Mouse (Mus musculus) embryo, embryonic 9.5 days (tissue): ENCODE measurements at regions not wholly inside any gene's neighbourhood (a gene's known extent, or its start where the extent isn't known, plus 50 kb on each side); places are given as distances from the start of the nearest gene placed in this dataset.

Experiments
- DNase-seq: peaks from one replicate; pipeline ENCODE4 v3.0.0-alpha.2; 2017; ENCODE audit errors: extremely low spot score

DNA sequence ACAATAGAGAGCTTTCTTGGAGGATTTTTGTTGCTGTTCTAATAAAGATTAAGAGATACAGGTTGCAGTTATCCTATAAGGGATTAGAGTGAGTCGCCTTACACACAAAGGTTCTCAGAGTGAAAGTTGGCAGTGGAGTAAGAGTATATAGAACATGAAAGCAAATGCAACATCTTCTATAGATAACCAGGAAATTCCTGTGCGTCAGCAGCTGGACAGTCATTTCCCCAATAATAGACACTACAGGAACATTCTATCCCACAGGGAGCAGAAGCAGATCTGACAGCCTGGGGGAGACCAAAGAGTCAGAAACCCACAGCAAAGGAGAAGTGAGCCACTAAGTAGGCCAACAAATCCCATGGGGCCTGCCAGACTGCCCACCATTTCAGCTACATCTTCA is 348.7 kb downstream of the Elavl2 start:
- no peak for DNase-seq

DNA sequence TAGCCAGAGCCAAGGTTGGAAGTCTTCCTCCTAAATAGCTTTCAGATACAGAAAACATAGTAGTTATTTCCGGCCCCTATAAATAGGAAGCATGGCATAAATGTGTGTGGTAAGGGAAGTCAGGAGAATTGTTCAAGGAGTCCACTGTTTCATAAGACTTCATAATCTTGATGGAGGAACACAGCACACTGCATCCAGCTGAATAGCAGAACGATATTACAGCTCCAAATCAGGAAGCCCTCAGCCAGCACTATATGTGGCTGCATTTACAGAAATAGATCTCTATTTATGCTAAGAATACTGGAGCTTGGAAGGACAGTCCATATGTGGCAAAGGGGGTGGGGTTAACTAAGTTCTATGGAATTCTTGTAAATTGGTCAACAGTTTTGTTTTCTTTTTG is 371.1 kb downstream of the Elavl2 start:
- DNase-seq: no peak

DNA sequence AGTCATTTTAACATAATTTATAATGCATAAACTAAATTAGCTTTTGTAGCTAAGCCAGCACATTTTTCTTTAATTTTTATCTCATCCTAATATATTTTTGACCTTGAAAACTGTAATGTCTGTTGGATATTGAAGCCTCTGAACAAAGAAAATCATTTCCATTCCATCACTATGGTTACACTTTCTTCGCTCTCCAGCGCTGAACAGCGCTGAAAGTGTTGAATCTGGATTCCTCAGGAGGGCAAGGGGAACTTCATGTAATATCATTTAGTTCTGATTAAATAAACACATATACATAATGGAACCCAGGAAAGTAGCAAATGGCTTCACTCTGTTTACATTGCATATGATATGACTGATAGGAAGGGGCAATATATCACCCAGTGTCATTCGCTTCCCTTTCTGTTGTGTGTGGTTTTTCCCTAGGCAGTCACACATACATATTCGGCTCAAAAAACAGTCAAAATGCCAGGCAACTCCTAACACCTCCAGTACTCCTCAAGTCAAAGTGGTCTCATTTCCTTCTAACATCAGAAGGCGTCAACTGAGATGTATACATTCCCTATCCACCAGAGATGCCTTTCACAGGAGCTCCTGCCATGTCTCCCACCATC is 372.5 kb downstream of the Elavl2 start:
- no peak for DNase-seq

DNA sequence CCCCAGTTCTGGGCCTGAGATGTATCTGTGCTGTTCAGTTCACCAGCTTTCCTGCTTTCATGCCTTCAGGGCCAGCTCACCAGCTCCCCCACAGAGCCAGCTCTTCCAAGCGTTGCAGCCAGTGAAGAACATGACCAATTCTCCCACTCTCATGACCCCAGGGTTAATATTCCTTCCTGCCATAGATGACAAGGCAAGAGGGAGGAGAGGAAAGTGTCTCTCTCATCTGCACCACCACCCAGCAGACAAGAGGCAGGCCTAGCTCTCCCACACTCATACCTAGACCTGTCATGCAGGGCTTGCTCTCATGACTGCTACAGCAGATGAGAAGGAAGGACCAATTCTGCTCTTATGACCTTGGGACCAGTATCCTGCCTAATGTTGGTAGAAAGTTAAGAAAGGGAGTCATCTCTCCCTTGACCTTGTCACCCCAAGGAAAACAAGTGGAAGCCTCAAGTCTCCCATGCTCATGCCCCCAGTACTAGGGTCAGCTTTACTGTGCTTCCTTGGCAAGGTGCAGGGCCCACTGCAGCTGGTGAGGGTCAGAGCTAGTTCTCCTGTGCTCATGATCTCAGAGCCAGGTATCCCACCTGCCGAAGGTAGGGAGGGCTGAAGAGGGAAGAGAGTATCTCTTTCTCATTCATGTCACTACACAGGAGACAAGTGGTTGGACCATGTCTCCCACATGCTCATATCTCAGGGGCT is 404.0 kb downstream of the Elavl2 start:
- DNase-seq: no peak

DNA sequence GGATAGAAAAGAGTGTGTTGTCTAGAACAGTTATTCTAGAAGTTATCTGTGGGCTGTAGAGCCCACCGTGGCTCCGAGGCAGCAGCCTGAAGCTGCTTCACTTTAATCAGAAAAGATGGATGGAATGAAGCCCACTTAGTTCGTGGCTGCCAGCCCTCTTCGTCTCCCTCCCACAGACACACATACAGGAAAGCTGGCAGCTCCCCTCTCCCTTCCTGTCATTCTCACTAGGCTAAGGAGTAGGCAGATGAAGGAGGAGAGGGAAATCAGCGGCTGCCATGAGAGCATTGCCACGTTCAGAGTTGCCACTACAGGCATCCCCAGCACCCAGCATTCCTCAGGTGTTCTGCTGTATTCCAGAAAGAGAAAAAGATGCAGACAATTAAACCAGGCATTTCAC is 435.9 kb downstream of the Elavl2 start:
- no peak for DNase-seq

DNA sequence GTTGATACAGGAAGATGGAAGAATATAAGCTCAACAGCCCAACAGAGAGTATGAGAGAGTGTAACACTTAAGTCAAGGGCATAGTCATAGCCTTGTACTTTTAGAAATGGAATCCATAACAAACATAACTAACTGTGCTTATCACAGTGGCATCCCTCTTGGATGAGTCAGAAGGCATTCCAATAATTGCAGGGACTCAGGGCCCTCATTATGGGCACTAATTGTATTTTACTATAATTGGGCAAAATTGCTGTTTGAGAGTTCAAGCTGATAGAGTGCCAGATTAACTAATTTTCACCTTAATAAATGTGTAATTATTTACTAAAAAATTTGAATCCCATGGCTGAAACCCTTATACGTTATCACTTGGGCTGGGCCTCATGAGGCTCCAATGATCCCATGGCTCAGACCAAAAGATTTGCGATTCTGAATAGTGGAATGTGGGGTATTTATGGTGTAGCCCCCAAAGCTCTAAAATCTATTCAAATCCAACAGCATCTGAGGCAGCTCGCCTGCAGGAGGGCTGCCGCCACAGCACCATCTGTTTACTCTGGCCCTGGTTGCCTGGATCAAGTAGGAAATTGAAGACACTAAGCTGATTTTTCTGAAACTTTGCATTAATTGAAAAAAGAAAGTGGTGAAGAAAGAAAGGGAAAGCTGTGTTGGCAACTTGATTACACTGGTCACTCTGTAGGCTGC is 456.7 kb downstream of the Elavl2 start:
- DNase-seq: no peak

DNA sequence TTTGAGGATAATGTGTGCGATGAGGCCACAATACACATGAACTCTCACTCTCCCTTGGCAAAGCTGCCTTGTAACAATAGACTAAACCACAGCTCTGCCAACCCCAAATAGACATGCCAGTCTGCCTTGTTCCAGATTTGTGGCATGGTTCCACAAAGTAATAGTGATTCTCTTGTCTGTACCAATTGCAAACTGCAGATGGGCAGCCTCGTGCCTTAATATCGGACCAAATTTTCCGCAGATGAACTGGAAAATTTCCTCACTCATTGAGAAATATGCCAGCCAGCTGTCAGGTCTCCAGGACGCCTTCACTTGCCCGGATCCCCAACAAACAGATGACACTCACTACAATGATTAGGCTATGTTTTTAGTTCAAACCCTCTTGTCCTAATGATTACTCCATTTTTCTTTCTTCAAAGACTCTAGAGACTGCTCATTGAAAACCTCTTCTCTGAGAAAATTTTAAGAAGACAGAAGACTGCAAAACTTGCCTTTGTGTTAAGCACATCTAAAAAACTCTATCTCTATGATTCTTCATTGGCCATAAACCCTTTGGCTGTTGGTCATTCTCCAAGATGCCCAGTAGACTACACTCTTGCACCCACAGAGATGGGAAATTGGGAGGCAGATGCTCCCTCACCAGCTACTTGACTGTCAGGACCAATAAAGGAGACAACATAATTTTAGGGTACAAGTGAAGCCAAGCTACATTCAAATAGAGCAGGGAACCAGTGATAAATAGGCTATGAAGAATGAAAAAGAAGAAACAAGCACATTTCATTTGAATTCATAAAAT is 483.1 kb downstream of the Elavl2 start:
- DNase-seq: no peak

DNA sequence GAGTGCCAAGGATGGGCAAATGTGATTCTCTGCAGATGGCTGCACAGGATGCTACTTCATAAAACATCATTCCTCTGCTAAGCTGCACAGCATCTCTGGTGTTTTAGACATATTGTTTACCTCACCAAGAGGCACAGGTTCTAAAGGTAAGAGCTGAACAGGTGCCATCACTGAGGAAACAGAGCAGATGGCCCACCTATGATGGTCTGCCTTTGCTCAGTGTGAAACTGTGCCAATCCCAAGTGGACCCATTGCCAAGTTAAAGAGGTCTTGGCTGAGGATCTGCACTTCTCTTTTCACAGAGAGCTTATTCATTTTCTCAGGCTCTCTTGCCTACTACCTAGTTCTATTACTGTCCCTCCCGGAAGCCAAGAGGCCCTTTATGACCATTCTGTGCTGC is 494.3 kb downstream of the Elavl2 start:
- no peak for DNase-seq

DNA sequence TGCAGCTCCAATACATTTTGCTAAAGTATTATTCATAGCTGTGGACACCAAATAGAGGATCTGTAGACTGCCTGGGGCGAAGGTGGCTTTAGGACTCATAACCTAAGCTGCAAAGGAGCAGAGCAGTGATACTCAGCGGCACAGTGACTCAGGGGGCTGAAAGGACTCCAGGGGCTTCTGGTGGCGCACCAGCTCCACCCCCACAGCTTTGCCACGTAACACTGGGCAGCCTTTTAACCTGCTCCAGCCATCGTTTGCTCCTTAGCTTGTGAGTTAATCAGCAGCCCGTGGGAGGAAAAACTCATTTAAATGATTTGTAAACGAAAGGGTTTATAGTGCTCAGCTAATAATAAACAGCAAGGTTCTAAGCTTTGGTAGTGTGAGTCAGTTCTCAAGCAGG is 532.4 kb downstream of the Elavl2 start:
- no peak for DNase-seq

DNA sequence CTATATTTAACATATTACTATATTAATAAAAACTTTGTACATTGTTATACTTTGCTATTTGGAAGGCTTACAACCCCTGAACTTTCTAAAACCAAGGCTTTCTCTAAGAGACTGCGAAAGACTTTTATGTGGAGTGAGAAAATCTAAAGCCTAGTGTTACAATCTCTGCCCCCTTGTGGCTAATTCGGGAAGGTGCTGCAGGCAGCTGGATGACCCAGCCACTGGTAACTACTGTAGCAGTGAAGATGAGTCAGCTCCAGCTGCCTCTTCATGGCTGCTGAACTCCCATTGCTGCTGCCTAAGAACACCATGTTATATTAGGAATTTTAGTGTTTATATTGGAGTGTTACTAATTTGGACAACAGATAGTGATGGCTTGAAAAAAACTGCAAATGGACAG is 539.7 kb downstream of the Elavl2 start:
- DNase-seq: peak; percentile 25

DNA sequence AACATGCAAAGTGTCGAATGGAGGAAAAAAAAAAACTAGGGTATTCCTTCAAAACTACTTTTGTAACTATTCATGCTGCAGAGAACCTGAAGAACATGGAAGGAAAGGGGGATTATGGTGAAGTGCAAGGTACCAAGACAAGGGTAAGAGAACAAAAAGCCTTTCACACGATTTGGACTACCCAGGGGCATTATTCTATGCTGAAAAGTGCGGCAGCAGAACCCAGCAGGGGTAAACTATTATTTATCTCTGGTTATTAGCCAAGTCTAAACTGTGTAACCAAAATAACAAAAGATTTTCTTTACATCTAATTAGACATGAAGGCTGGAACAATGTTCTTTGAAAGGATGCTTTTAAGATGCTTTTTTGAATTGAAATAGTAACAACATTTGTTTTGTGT is 560.8 kb downstream of the Elavl2 start:
- no peak for DNase-seq

DNA sequence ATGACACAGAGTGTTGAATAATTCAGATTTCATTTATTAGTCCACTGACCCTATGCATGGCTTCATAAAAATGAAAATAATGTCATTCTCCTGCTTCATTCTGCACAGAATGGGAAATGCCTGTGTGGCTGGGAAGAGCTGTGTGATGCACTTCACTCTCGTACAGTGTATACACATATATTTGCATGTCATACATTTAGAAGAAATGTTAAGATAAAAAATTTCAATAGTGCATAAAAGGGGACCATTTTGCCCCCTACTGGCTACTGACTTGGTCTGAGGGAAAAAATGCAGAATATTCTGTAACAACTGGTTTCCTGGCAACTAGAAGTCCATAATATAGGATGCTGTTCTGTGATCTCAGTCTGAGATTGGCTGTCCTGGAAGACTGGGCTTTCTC is 580.5 kb downstream of the Zfp352 start:
- DNase-seq: no peak

DNA sequence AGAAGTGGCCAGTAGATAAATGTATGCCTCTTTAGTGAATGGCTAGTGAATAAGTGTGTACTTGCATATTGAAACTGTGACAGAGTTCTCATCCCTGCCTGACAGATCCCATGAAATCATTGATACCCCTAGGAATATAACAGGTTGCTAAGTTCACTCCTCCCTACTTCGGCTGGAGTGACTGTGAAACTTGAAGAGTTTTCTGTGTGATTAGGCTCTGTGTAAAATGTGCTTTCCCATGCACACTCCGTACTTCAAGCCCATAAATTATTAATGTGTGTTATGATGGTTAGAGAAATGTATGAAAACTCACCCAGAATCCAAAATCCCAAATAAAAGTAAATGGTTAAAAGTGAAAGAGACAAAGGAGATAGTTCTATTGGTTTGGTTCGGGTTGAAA is 580.0 kb downstream of the Zfp352 start:
- DNase-seq: no peak

DNA sequence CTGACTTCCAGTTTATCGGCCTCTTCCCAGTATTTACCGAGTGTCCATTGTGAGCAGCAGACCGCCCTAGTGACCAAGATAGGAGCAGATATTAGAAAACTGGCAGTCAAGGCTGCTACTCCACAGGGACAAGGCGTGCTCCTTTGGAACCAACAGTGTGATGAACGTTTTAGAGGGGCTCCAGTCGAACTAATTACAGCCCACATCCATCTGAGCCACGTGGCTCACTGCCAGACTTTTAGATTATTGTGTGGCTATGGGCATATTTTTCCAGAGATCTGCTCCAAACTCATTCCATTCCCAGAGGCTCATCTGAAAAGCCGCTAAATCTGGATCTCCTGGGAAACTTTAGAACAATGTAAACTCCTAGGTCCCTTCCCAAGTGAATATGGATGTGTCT is 578.9 kb downstream of the Zfp352 start:
- DNase-seq: no peak
